In the genomic region with DNA sequence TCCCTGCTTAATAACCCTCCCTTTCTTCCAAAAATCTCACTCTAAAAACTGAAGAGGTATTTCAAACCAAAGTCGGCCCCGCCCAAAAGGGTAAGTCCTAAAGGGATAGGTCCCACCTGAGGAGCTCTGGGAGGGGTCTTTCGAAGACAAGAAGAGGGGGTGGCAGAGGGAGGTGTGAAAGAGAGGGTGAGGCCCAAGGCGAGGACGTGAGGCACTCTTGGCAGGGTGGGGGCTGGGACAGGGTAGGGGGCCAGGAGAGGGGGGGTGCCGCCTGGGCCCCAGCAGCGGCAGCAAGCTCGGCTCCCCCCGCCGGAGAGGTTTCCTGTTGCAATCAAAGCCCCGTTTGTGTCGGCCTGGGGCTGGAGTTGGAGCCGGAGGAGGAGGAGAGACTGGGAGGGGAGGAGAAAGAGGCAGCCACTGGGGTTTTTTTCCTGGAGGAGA, we compare ENCODE assay signal across 8 mouse cellular contexts. TPM values are rescaled to one million over a fixed set of nuclear protein-coding genes. Genes with fewer than 3 reads are reported as not detected.
A peak's percentile ranks its signal among the peaks of the same experiment; 100 is the strongest.
DNase-seq lines count a peak whose midpoint lies in the region; ATAC-seq lines count a peak whose summit lies in the region.

No protein-coding gene starts in this region.

- peaks cover 91% of the 10 kb centered on the region for H3K27me3 ChIP-seq in liver, embryonic 11.5 days (replicated peaks; ENCODE audit: control insufficient read depth, insufficient read depth, low read length)
- no peaks in the 10 kb centered on the region for H3K27me3 ChIP-seq in stomach, embryonic 14.5 days (ENCODE audit: control insufficient read depth, insufficient read depth, low read length)

- peak overlapping the region; percentile 2; the same call in 1 of the 2 replicates for H3K27ac ChIP-seq in liver, embryonic 11.5 days (ENCODE audit: low read depth, low read length)
- H3K27ac ChIP-seq in stomach, embryonic 14.5 days (ENCODE audit: low read length), result peak overlapping the region; percentile 99

- H3K4me1 ChIP-seq in liver, embryonic 11.5 days (replicated peaks; ENCODE audit: control insufficient read depth, insufficient read depth, low read length), result peaks cover 28% of the 10 kb centered on the region
- H3K4me1 ChIP-seq in stomach, embryonic 14.5 days (ENCODE audit: control insufficient read depth, insufficient read depth, low read length), result peaks cover 35% of the 10 kb centered on the region

- H3K4me3 ChIP-seq in liver, embryonic 11.5 days (ENCODE audit: low read depth, low read length), result no peak overlapping the region
- peak overlapping the region; percentile 10; the same call in 1 of the 2 replicates for H3K4me3 ChIP-seq in stomach, embryonic 14.5 days (ENCODE audit: low read depth, low read length)

- 4% methylated on average over 13 of the region's 13 CpGs for WGBS in liver, embryonic 11.5 days
- WGBS in stomach, embryonic 14.5 days, result 2% methylated on average over 12 of the region's 13 CpGs

- peak; percentile 38 for DNase-seq in gastrocnemius, postnatal 10 days
- DNase-seq in gastrocnemius, adult 8-10 months (ENCODE audit: low spot score in 2 of 2), result no peak
- peak; percentile 58 for DNase-seq in ZHBTc4 (ENCODE audit: low read depth, low spot score)
- peak; percentile 57 for DNase-seq in heart, postnatal 4 days
- DNase-seq in liver, embryonic 11.5 days (ENCODE audit: low spot score), result no peak
- no peak for DNase-seq in thymus, postnatal 0 days (ENCODE audit: low spot score)
- DNase-seq in thymus, adult 18-20 months, result no peak

- H3K9me3 ChIP-seq in liver, embryonic 11.5 days (ENCODE audit: control insufficient read depth, low read length), result no peaks in the 10 kb centered on the region
- no peaks in the 10 kb centered on the region for H3K9me3 ChIP-seq in stomach, embryonic 14.5 days (ENCODE audit: control insufficient read depth, low read depth, low read length)

- no peak for ATAC-seq in liver, embryonic 11.5 days (replicated peaks; ENCODE audit: low FRiP score)
- ATAC-seq in stomach, embryonic 14.5 days (ENCODE audit: insufficient number of reproducible peaks, insufficient read depth, low FRiP score, low read depth), result no peak

- no peak overlapping the region for H3K9ac ChIP-seq in liver, embryonic 11.5 days (ENCODE audit: low read depth, low read length)
- no peak overlapping the region; the same call in 1 of the 2 replicates for H3K9ac ChIP-seq in stomach, embryonic 14.5 days (replicated peaks; ENCODE audit: low read depth, low read length)

- H3K4me2 ChIP-seq in liver, embryonic 11.5 days, result peak overlapping the region; percentile 44
- peak overlapping the region; percentile 64 for H3K4me2 ChIP-seq in stomach, embryonic 14.5 days (replicated peaks; ENCODE audit: low read depth, low read length)

- no peaks in the 10 kb centered on the region for H3K36me3 ChIP-seq in liver, embryonic 11.5 days (ENCODE audit: control insufficient read depth, insufficient read depth, low read length)
- H3K36me3 ChIP-seq in stomach, embryonic 14.5 days (ENCODE audit: control insufficient read depth, insufficient read depth, low read length), result peaks cover 5% of the 10 kb centered on the region; the same call in 1 of the 2 replicates

RNA-seq across cellular contexts. Expression of a gene that starts 8.0 kb away (rescaled TPM):
- total RNA-seq in gastrocnemius, postnatal 10 days (2021), result 10 to 100 TPM; 12.4 to 22.2 TPM
- total RNA-seq in gastrocnemius, adult 8-10 months (2022), result 1 to 10 TPM; 4.4 to 9.8 (median 8.4) TPM
- 10 to 100 TPM; 12.9 to 16.6 TPM for total RNA-seq in heart, postnatal 4 days (2021)
- polyA plus RNA-seq in liver, embryonic 11.5 days (2014; fragmentation: Nextera tagmentation; extraction: Ambion mirVana), result 11.1 and 11.5 TPM in 2 replicates
- 36.9 and 40.5 TPM in 2 replicates for polyA plus RNA-seq in stomach, embryonic 14.5 days (2014; fragmentation: Nextera tagmentation; extraction: Ambion mirVana)
- polyA plus RNA-seq in thymus, postnatal 0 days (2015; fragmentation: Nextera tagmentation; extraction: Ambion mirVana), result 6.0 and 7.4 TPM in 2 replicates

RNA-seq across cellular contexts. Expression of a gene that starts 17.5 kb away (rescaled TPM):
- 1 to 10 TPM in 1 of 2 experiments, under 1 TPM in 1; 0.59 to 1.3 TPM for total RNA-seq in gastrocnemius, postnatal 10 days (2021)
- 1 to 10 TPM in 2 of 4 experiments, under 1 TPM in 2; 0.34 to 1.8 (median 1.0) TPM for total RNA-seq in gastrocnemius, adult 8-10 months (2022)
- 1 to 10 TPM in 1 of 2 experiments, under 1 TPM in 1; 0.98 to 1.0 TPM for total RNA-seq in heart, postnatal 4 days (2021)
- polyA plus RNA-seq in liver, embryonic 11.5 days (2014; fragmentation: Nextera tagmentation; extraction: Ambion mirVana), result 3.9 and 4.1 TPM in 2 replicates
- polyA plus RNA-seq in stomach, embryonic 14.5 days (2014; fragmentation: Nextera tagmentation; extraction: Ambion mirVana), result 5.8 and 9.9 TPM in 2 replicates
- polyA plus RNA-seq in thymus, postnatal 0 days (2015; fragmentation: Nextera tagmentation; extraction: Ambion mirVana), result 65.6 and 68.7 TPM in 2 replicates

RNA-seq across cellular contexts. Expression of a gene that starts 21.1 kb away (rescaled TPM):
- not detected for total RNA-seq in gastrocnemius, postnatal 10 days (2021)
- not detected for total RNA-seq in gastrocnemius, adult 8-10 months (2022)
- not detected for total RNA-seq in heart, postnatal 4 days (2021)
- 0.13 TPM in 1 of 2 replicates, not detected in the other for polyA plus RNA-seq in liver, embryonic 11.5 days (2014; fragmentation: Nextera tagmentation; extraction: Ambion mirVana)
- 0.36 and 0.56 TPM in 2 replicates for polyA plus RNA-seq in stomach, embryonic 14.5 days (2014; fragmentation: Nextera tagmentation; extraction: Ambion mirVana)
- polyA plus RNA-seq in thymus, postnatal 0 days (2015; fragmentation: Nextera tagmentation; extraction: Ambion mirVana), result 0.17 and 0.26 TPM in 2 replicates

RNA-seq across cellular contexts. Expression of a gene that starts 30.0 kb away (rescaled TPM):
- total RNA-seq in gastrocnemius, postnatal 10 days (2021), result 10 to 100 TPM; 16.1 to 17.6 TPM
- 10 to 100 TPM; 14.9 to 17.3 (median 15.7) TPM for total RNA-seq in gastrocnemius, adult 8-10 months (2022)
- total RNA-seq in heart, postnatal 4 days (2021), result 10 to 100 TPM; 21.1 to 22.7 TPM
- polyA plus RNA-seq in liver, embryonic 11.5 days (2014; fragmentation: Nextera tagmentation; extraction: Ambion mirVana), result 58.8 and 60.7 TPM in 2 replicates
- 63.1 and 63.7 TPM in 2 replicates for polyA plus RNA-seq in stomach, embryonic 14.5 days (2014; fragmentation: Nextera tagmentation; extraction: Ambion mirVana)
- polyA plus RNA-seq in thymus, postnatal 0 days (2015; fragmentation: Nextera tagmentation; extraction: Ambion mirVana), result 53.5 and 55.1 TPM in 2 replicates

RNA-seq across cellular contexts. Expression of a gene that starts 44.7 kb away (rescaled TPM):
- 10 to 100 TPM; 23.9 to 25.5 TPM for total RNA-seq in gastrocnemius, postnatal 10 days (2021)
- 1 to 10 TPM; 5.6 to 8.5 (median 7.6) TPM for total RNA-seq in gastrocnemius, adult 8-10 months (2022)
- 10 to 100 TPM; 26.8 to 29.9 TPM for total RNA-seq in heart, postnatal 4 days (2021)
- polyA plus RNA-seq in liver, embryonic 11.5 days (2014; fragmentation: Nextera tagmentation; extraction: Ambion mirVana), result 33.3 and 35.1 TPM in 2 replicates
- polyA plus RNA-seq in stomach, embryonic 14.5 days (2014; fragmentation: Nextera tagmentation; extraction: Ambion mirVana), result 60.5 and 63.9 TPM in 2 replicates
- polyA plus RNA-seq in thymus, postnatal 0 days (2015; fragmentation: Nextera tagmentation; extraction: Ambion mirVana), result 32.2 and 33.7 TPM in 2 replicates

Comparison
In these comparisons a context has a peak if more than half of its experiments do, and no peak if none do; other contexts are left out.
1. DNase-seq: peak in gastrocnemius, postnatal 10 days (single experiment), ZHBTc4 (single experiment) and heart, postnatal 4 days (single experiment); none in gastrocnemius, adult 8-10 months (0 of 2), liver, embryonic 11.5 days (single experiment), thymus, postnatal 0 days (single experiment) and thymus, adult 18-20 months (0 of 2).